Mouse (Mus musculus) heart, adult 2 months (tissue): ENCODE data around the gene Dusp8.
"Not testable (repeated sequence)": the region's sequence is repeated elsewhere in the genome, so short reads cannot be mapped to it uniquely, and the experiment has no call there.

Experiments used
- CTCF ChIP-seq: fragments of 200-600 bp; IDR thresholded peaks from 2 replicates; pipeline ENCODE4 v1.8.1; 2022; ENCODE audit warnings: antibody characterized with exemption, mild to moderate bottlenecking, moderate library complexity
- EP300 ChIP-seq: fragments of 200-500 bp; IDR thresholded peaks from 2 replicates; pipeline ENCODE4 v1.6.1; 2011; ENCODE audit warnings: low read depth, low read length, control low read depth; ENCODE audit not compliant: insufficient read depth
- POLR2A ChIP-seq: fragments of 200-500 bp; IDR thresholded peaks from 2 replicates; pipeline ENCODE4 v1.6.1; 2011; ENCODE audit warnings: mild to moderate bottlenecking, low read depth, low read length, control low read depth; ENCODE audit not compliant: insufficient read depth

- TF ChIP-seq POLR2A, CTCF, EP300: not testable (repeated sequence)
Observed at GRCm38 (mm10) chr7:142120629-142121028, 25.0 kb upstream of the Dusp8 start, which contains the start of gene Gm45618.
